Mouse (Mus musculus): ENCODE data around the gene Ifitm10.
A peak's percentile ranks its signal among the peaks of the same experiment; 100 is the strongest.

GRCm38 (mm10) chr7:142340269-142340970 is 33.1 kb downstream of the Ifitm10 start:
- peak; percentile 65 for TF ChIP-seq CTCF (IDR thresholded peaks at IDR 0.05; ENCODE audit: low read depth)
- TF ChIP-seq EP300 (IDR thresholded peaks at IDR 0.05; ENCODE audit: low read depth): no peak
